Mouse (Mus musculus) adipocyte (in vitro differentiated cells): ENCODE data around the gene Sptlc3.

Experiments used
- DNase-seq: peaks from one replicate; pipeline ENCODE4 v3.0.0-alpha.2; 2016; ENCODE audit warnings: low spot score

Gene Sptlc3

DNA sequence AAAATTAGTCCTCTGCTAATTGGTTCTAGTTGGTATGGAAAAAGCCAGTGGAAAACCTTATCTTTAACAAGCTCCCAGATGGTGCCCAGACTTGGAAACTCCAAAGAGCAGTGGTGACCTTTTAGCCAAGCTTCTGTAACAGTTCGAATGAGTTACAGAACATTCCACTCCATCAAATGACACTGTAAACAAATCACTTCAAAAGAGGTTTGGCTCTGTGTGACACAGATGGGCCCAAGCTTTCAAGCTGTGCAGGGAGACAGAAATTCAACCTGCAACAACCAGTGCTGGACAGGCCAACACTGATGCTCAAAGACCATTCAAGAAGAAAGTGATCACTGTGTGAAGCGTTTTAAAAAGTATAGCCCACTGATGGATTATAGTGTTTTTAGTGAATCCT lies 144.1 kb downstream of the Sptlc3 start:
- no peak for DNase-seq

DNA sequence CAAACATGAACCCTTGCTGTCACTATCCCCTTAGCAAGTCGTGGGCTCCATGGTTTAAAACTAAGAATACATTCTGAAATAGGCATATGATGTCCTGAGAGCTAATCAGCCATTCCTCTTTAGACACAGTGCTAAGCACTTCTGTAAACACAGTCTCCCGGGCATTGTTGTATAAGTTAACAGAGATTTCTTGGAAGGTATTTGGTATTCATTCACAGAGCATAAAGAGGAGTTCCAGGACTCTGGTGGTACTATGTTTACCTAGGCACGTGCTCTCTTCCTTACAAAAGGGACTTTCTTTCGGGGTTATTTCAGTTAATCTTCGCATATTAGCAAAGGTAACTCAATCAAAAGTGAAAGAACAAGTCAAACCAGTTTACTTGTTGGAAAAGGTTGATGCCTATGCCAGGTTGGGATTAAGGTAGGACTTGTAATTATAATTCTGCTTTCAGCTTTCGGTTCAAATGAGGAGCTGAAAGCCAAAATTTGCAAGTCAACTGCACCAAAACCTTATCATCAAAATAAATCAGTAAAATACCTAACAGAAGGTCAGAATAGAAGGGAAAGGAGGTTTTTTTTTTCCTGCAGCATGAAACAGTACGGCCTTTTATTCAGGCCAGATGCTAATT lies 148.2 kb downstream of the Sptlc3 start:
- DNase-seq: no peak

- DNase-seq: no peak
These were observed 155.8 kb downstream of the Sptlc3 start for GRCm38 (mm10) chr2:139649518-139649917.

DNA sequence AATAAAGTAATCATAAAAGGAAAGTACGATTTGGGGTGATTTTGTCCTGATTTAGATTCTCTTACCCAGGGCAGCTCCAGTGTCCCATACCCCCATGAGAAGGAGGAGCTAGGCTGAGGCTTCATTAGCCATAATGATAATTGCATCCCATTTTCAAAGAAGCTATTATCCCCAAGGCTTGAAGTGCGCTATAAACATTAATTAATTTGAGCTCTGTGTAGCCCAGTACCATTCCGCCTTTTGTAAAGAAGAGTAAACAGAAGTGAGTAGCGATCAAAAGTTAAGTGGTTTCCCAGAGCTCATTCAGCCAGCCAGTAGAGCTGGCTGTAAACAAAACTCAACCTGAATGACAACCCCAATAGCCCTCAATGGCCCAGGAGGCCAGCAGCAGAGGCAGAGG lies 163.0 kb downstream of the Sptlc3 start:
- DNase-seq: no peak

GRCm38 (mm10) chr2:139671838-139672237 lies 178.1 kb downstream of the Sptlc3 start:
- no peak for DNase-seq

- no peak for DNase-seq
These were observed 178.7 kb downstream of the Sptlc3 start for GRCm38 (mm10) chr2:139672371-139672770.

DNA sequence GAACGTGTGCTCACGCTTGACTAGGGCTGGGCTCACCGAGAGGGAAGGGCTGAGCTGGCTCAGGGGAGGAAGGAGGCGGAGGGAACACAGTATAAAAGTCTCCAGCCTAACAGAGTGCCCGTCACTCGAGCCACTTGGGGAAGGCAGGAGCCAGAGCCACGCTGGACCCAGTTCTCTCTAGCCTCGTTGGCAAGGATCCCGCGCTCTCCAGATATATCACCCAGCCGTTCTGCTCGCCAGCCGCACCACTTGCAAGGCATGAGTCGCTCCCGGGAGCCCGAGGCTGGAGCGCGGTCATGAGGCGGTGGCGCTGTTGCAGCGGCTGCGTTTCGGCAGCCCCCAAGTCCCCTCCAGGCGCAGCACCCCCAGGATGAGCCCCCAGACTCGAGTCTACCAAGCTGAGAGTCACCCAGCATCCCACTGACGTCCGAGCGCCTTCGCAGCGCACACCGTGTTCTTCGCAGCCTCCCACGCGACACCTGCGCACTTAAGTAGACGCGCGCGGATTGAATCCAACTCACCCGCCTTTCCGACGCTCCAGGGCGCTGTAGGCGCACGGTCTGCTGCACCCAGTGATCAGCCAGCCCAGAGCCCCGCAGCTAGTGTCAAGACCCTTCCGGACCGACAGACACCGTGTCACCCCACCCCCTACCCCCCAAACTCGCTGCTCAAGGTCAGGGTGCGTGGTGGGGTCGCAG lies 183.5 kb downstream of the Sptlc3 start:
- no peak for DNase-seq

DNA sequence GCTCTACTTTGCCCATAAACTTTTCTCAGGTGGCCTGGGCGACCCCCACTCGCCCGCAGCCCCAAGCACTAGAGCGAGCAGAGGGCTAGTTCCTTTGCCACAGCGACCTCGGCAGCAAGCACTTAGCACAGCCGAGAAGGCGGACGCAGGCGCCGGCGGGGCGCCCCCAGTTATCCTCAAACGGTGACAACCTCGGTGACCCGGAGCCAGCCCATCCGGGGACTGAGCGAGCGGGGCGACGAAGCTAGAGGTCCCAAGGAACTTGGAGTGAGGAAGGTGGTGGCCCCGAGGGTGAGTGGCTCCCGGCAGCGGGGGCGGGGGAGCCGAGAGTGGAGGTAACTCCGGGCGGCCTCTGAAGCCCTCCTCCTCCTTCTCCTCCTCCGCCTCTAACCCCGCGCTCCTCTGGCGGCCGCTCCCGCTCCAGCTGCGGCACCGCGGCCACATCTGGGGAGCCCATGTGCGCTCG lies 184.1 kb downstream of the Sptlc3 start, which contains the start of gene Ism1:
Gene Ism1, plus strand, starts transcription at position 370 of the 466 bp plus-strand sequence.
- DNase-seq: no peak

DNA sequence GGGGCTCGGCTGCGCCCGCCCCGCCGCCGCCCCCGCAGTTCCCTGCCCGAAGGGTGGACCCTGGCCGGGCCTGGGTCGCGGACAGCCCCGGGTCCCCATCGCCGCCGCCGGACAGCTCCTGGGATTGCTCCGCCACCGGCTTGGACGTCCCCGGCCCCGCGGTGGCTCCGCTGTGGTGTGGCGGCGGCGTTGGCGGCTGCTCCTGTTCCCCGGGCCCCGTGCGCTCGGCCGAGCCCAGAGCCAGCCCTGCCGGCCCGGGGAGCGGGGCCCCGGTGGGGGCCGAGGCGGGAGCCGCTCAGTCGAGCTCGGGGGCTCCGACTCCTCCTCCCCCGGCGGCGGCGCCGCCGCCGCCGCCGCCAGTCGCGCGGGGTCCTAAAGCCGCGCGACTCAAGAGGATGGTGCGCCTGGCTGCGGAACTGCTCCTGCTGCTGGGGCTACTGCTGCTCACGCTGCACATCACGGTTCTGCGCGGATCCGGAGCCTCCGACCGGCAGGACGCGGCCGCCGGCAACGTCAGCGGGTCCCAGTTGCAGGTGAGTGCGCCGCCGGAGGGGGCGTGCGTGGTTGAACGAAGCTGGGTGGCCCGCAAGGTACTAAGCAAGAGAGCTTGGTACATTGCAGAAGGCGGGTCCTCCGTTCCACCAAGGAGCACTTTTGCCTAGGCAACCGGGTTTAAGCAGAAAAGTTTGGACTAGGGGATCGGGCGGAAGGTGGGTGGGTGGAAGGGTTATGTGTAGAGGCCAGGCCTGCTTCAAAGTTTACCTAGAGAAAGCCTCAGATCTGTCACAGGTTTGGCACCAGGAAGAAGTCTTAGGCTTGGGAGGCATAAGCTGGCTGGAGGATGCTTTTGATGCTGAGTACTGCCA lies 184.8 kb downstream of the Sptlc3 start:
- no peak for DNase-seq

DNA sequence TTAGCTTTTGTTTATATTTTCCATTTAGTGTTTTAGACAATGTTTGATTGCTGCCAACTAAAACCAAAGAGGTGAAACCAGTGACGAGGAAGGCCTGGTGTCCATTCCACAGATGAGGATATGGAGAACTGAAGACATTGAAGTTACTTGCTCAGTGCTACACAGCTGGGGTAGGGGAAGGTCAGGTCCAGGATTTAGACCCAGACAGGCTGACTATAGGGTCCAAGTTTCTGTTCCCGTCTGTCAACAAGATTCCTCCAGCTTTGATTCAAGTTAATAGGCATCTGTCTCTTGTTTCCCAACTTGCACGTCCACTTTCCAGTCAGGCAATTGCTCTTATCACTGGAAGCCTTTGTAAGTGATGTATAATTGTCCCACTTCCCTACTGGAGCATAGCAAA lies 188.8 kb downstream of the Sptlc3 start:
- DNase-seq: no peak
